Mouse (Mus musculus) embryonic fibroblast, embryonic 13.5 days (primary cell): ENCODE measurements around the gene Hpd.

Experiments used
- CTCF ChIP-seq: IDR thresholded peaks from 2 replicates; pipeline ENCODE4 v1.5.1; 2011; ENCODE audit warnings: mild to moderate bottlenecking, control low read depth, low read length, moderate library complexity, borderline replicate concordance; ENCODE audit not compliant: insufficient read depth
- POLR2A ChIP-seq: IDR thresholded peaks from 2 replicates; pipeline ENCODE4 v1.6.1; 2011; ENCODE audit warnings: low read depth, mild to moderate bottlenecking, control low read depth, low read length, moderate library complexity

DNA sequence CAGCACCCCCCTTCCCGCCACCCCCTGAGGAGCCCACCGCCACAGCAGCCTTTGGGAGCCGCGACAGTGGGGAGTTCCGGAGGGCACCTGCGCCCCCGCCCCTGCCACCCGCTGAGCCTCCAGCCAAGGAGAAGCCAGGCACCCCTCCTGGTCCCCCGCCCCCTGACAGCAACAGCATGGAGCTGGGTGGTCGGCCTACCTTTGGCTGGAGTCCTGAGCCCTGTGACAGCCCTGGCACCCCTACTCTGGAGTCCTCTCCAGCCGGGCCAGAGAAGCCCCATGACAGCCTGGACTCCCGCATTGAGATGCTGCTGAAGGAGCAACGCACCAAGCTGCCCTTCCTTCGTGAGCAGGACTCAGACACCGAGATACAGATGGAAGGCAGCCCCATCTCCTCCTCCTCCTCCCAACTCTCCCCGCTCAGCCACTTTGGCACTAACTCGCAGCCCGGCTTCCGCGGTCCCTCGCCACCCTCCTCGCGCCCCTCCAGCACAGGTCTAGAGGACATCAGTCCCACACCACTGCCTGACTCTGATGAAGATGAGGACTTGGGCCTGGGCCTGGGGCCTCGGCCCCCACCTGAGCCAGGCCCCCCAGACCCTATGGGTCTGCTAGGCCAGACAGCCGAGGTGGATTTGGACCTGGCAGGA is 34.3 kb downstream of the Hpd start:
- no peak for TF ChIP-seq POLR2A
- no peak for TF ChIP-seq CTCF
